Mouse (Mus musculus) liver, postnatal 0 days (tissue): ENCODE data around the gene Usp6nl. TPM values are rescaled to one million over a fixed set of nuclear protein-coding genes. Genes with fewer than 3 reads are reported as not detected.

ENCODE experiments used
- ATAC-seq: fragments of 200-750 bp; cut with Nextera tagmentation; 2 replicates; pipeline ENCODE4 v1.8.0; 2017; ENCODE audit warnings: mild to moderate bottlenecking, moderate library complexity
- DNase-seq: peaks from one replicate; pipeline ENCODE4 v3.0.0-alpha.2; 2016
- H3K27ac ChIP-seq: fragments of 300-500 bp; sonication (generic); 2 replicates; pipeline ENCODE4 v1.5.1; 2014; ENCODE audit warnings: antibody characterized with exemption, moderate library complexity, mild to moderate bottlenecking, low read depth
- H3K27me3 ChIP-seq: fragments of 300-500 bp; sonication (generic); 2 replicates; pipeline ENCODE4 v1.6.1; 2014; ENCODE audit warnings: low read length, control low read depth, mixed read lengths; ENCODE audit not compliant: insufficient read depth
- H3K36me3 ChIP-seq: fragments of 300-500 bp; sonication (generic); replicated peaks from 2 replicates; pipeline ENCODE4 v1.6.1; 2014; ENCODE audit warnings: mild to moderate bottlenecking, control low read depth, low read length, moderate library complexity, mixed read lengths; ENCODE audit not compliant: insufficient read depth
- H3K4me1 ChIP-seq: fragments of 300-500 bp; sonication (generic); 2 replicates; pipeline ENCODE4 v1.6.1; 2014; ENCODE audit warnings: antibody characterized with exemption, mild to moderate bottlenecking, control low read depth; ENCODE audit not compliant: insufficient read depth
- H3K4me2 ChIP-seq: fragments of 300-500 bp; sonication (generic); 2 replicates; pipeline ENCODE4 v1.6.1; 2014; ENCODE audit warnings: low read depth, mild to moderate bottlenecking, low read length, moderate library complexity, mixed read lengths
- H3K4me3 ChIP-seq: fragments of 300-500 bp; sonication (generic); 2 replicates; pipeline ENCODE4 v1.5.1; 2014; ENCODE audit warnings: low read depth, low read length
- H3K9ac ChIP-seq: fragments of 300-500 bp; sonication (generic); replicated peaks from 2 replicates; pipeline ENCODE4 v1.6.1; 2014; ENCODE audit warnings: mild to moderate bottlenecking, moderate library complexity
- H3K9me3 ChIP-seq: fragments of 300-500 bp; sonication (generic); 2 replicates; pipeline ENCODE4 v1.6.1; 2016; ENCODE audit warnings: mild to moderate bottlenecking, control low read depth, low read length, mixed read lengths
- CTCF ChIP-seq: sonication (generic); IDR thresholded peaks from 2 replicates; pipeline ENCODE4 v1.5.1; 2016; ENCODE audit warnings: antibody characterized with exemption, low read depth
- EP300 ChIP-seq: IDR thresholded peaks from 2 replicates; pipeline ENCODE4 v1.6.1; 2016; ENCODE audit warnings: antibody characterized with exemption, low read depth, mild to moderate bottlenecking
- WGBS: fragments of 180-500 bp; shearing (Covaris S2); extraction: QIAGEN DNeasy Blood & Tissue Kit; methylation state at CpG from one replicate; pipeline ENCODE4 v1.1.7; 2014; ENCODE audit not compliant: insufficient replicate concordance; 5-methylcytosine and 5-hydroxymethylcytosine counted together
- polyA plus RNA-seq: library from polyadenylated mRNA; unstranded; fragments of >200 nt; fragmentation: Nextera tagmentation; extraction: Ambion mirVana; gene quantifications from 2 replicates; pipeline ENCODE4 v1.2.1, GENCODE M21; 2015

Gene Usp6nl
- polyA plus RNA-seq, 1 experiment from 2014 or later = 4.6 TPM

DNA sequence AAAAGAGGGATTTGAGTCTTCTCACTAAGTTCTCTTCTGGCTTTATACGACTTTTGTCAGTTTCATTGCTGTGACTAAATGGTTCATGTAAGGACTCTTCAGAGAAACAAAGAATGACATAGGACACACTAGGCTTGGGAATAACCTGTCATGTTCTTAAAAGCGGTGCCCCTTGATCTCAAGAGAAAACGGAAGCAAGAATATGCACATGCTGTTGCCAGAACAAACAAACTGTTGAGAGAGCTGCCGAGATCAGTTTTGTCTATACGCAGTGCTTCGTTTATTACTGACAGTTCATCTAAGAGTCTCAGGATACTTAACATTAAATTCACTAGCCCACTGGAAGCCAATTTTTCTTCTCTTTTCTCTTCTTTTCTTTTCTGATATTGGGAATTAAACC, 76.4 kb downstream of the Usp6nl start:
- H3K27ac ChIP-seq = no peak overlapping the region
- no peaks in the 10 kb centered on the region for H3K27me3 ChIP-seq
- TF ChIP-seq CTCF (no peak), EP300 (no peak)
- H3K9me3 ChIP-seq = no peaks in the 10 kb centered on the region
- 68% methylated on average over 6 of the region's 6 CpGs for WGBS
- H3K4me3 ChIP-seq = no peak overlapping the region
- H3K9ac ChIP-seq = no peak overlapping the region
- DNase-seq = no peak
- no peak overlapping the region for H3K4me2 ChIP-seq
- ATAC-seq = no peak
- peaks cover 3% of the 10 kb centered on the region for H3K4me1 ChIP-seq
- H3K36me3 ChIP-seq = no peaks in the 10 kb centered on the region; the same call in 1 of the 2 replicates

DNA sequence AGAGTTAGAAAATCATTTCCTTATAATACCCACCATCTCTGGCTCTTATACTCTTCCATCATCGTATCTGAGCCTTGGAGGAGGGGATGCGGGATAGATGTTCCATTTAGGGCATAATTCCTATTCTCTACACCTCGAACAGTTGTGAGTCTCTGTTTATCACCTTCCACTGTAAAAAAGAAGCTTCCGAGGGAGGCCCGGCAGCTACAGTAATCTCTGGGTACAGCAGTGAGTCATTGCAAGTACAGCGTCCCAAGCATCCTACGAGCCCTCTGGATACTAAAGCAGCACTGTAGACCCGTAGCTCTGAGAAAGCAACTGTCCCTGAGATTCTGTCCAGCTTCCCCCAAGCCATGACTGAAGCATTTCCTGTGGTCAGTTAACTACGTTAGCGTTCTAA, 78.6 kb downstream of the Usp6nl start:
- ATAC-seq (no peak), DNase-seq (no peak)
- Histone ChIP-seq H3K9me3 (no peaks in the 10 kb centered on the region), H3K27me3 (no peaks in the 10 kb centered on the region), H3K4me3 (no peak overlapping the region), H3K4me1 (no peaks in the 10 kb centered on the region; the same call in none of the 2 replicates), H3K9ac (no peak overlapping the region), H3K4me2 (no peak overlapping the region), H3K27ac (no peak overlapping the region), H3K36me3 (no peaks in the 10 kb centered on the region; the same call in 1 of the 2 replicates)
- WGBS = 83% methylated on average over 10 of the region's 10 CpGs
- TF ChIP-seq CTCF (no peak), EP300 (no peak)

DNA sequence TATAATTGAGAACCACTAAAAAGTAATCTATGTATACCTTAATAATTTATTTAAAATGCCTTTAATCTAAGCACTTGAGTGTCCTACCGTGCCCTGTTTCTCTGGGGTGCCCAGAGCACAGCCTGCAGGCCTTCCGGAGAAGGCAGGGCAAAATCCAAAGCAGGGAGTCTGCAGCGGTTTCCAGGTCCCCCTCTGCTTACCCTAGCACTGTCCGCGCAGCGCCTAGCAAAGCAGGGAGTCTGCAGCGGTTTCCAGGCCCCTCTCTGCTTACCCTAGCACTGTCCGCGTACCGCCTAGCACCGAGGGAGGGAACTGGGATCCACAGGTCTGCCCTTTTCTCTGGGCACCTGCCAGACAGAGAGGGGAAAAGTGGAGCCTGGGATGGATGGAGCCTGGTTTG, 80.9 kb downstream of the Usp6nl start:
- 48% methylated on average over 11 of the region's 11 CpGs for WGBS
- Histone ChIP-seq H3K36me3 (no peaks in the 10 kb centered on the region; the same call in 1 of the 2 replicates), H3K9ac (no peak overlapping the region), H3K4me2 (no peak overlapping the region), H3K27ac (no peak overlapping the region), H3K9me3 (no peaks in the 10 kb centered on the region), H3K27me3 (no peaks in the 10 kb centered on the region), H3K4me3 (no peak overlapping the region), H3K4me1 (no peaks in the 10 kb centered on the region; the same call in none of the 2 replicates)
- ATAC-seq (peak; percentile 56), DNase-seq (peak; percentile 41)
- TF ChIP-seq CTCF (peak; percentile 52), EP300 (no peak)

DNA sequence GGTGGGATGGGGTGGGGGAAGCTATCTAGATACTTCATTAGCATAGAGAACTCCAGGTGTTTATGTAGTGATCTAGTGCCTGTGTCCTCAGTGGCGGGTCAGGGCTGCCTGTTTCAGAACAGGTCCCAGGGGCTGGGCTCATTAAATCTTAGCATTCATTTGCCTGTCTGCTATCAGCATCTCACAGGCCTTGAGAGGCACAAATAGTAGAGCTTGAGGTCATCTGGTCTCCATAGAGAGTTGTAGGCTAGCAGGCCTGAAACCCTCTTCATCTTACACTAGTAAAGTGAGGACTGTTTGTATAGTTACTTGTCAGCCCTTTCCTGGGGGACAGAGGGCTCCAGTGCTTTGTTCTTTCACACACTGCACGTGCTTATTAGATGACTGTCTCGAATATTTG, 81.5 kb downstream of the Usp6nl start:
- no peak for DNase-seq
- TF ChIP-seq EP300 = no peak
- TF ChIP-seq CTCF = no peak
- WGBS = 63% methylated on average over 3 of the region's 3 CpGs
- ATAC-seq = peak; percentile 20; the same call in 1 of the 2 replicates
- Histone ChIP-seq H3K36me3 (no peaks in the 10 kb centered on the region), H3K27ac (no peak overlapping the region), H3K4me2 (no peak overlapping the region), H3K9ac (no peak overlapping the region), H3K4me1 (no peaks in the 10 kb centered on the region; the same call in 1 of the 2 replicates), H3K27me3 (no peaks in the 10 kb centered on the region), H3K4me3 (no peak overlapping the region), H3K9me3 (no peaks in the 10 kb centered on the region)

DNA sequence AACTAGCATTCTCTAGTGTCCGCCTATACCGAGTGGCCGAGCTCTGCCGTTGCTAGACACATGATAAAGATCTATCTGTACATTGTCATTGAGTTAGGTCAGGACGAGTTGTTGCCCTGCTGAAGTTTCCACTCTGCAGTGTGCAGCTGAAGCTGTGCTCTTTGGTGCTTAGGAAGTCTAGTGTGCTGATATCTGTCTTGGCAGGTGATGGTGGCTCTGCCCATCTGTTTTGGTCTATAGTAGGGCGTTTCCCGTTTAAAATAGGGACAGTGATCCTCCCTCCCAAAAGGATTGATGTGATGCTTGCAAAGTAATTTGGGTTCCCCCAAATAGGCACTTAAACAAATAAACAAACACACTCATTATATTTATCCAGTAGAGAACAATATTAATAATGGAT, 82.2 kb downstream of the Usp6nl start:
- DNase-seq = no peak
- no peak overlapping the region for H3K27ac ChIP-seq
- peak; percentile 34; the same call in 1 of the 2 replicates for ATAC-seq
- WGBS = 79% methylated on average over 7 of the region's 7 CpGs
- no peak overlapping the region for H3K4me3 ChIP-seq
- H3K36me3 ChIP-seq = peaks cover 4% of the 10 kb centered on the region; the same call in 1 of the 2 replicates
- H3K4me2 ChIP-seq = no peak overlapping the region
- no peak overlapping the region for H3K9ac ChIP-seq
- no peaks in the 10 kb centered on the region for H3K9me3 ChIP-seq
- TF ChIP-seq CTCF (no peak), EP300 (no peak)
- no peaks in the 10 kb centered on the region for H3K27me3 ChIP-seq
- H3K4me1 ChIP-seq = no peaks in the 10 kb centered on the region; the same call in 1 of the 2 replicates

DNA sequence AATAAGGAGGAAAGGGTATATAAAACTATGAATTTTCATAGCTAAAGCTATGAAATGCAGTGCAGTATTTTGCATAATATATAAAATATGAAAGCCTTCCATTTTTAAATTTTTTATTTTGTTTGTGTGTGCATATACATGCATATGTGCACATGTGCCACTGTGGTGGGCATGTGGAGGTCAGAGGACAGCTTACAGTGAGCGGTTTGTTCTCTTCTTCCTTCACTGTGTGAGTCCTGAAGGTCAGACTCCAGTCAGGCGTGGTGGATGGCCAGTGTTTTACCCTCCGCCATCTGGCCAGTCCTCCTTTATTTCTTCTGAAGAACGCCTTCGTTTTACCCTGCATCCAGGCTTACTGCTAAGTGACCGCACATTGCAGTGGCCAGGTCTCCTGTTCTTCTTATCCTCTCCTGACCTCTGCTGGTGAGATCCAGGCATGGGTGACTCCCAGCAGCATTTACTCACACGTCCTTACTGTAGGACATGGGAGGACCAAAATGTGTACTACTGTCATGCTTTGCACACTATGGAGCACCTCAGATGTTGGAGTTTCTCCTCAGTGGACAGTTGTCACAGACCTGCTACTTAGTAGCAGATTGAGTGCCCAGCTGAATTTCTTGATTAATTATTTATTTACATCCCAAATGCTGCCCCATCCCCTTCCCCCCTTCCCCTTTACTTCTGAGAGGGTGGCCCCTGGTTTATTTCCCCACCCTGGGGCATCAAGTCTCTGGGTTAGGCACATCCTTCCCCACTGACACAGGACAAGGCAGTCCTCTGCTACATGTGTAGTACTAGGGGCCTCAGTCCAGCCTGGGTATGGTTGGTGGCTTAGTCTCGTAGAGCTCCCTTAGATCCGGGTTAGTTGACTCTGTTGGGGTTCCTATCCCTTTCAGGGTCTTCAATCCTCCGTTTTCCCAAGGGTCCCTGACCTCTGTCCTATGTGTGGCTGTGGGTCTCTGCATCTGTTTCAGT, 82.9 kb downstream of the Usp6nl start:
- Histone ChIP-seq H3K27me3 (no peaks in the 10 kb centered on the region), H3K9ac (no peak overlapping the region), H3K9me3 (no peaks in the 10 kb centered on the region), H3K4me3 (no peak overlapping the region), H3K4me1 (no peaks in the 10 kb centered on the region; the same call in 1 of the 2 replicates), H3K27ac (no peak overlapping the region), H3K36me3 (peaks cover 8% of the 10 kb centered on the region), H3K4me2 (no peak overlapping the region)
- TF ChIP-seq EP300 (no peak), CTCF (peak; percentile 98)
- peak; percentile 84 for ATAC-seq
- peak; percentile 77 for DNase-seq
- 50% methylated on average over 10 of the region's 10 CpGs for WGBS
